Mouse (Mus musculus) brain, embryonic 18.5 days (tissue): ENCODE results near the gene Gm3336.

Experiments used
- DNase-seq: peaks from one replicate; pipeline ENCODE4 v3.0.0-alpha.2; 2012; ENCODE audit warnings: low read depth, low spot score

The Gm3336 gene

DNA sequence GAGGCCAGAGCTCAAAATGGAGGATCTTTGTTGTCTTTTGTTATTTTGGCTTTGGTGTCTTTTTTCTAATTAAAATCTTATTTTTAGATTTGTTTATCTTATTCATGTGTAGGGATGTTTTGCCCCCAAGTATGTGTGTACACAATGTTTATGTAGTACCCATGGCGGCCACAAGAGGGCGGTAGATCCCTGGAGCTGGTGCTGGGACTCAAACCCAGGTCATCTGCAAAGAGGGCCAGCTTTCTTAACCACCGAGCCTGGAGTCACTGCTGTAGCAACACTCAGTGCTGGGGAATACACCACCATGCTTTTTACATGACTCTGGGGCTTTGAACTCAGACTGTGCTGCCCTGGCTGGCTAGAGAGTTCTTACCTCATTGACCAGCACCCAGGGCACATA is 45.0 kb downstream of the Gm3336 start:
- DNase-seq: no peak

DNA sequence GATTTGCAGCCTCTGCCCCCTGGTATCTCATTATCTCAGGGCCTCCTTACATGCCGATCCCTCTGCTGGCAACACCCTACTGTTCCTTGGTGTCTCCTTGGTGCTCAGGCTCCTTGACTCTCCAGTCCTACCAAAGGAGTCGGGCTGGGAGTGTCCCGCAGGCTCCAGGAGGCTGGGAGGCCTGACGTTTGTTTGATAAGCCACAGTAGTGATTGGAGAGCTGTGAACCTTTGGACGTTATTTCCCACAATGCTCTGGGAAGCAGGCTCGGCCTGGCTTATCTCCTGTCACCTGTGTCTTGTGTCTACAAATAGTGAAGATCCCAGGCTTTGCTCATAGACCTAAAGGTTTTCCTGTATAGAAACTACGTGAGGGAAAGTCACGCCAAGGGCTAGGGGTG is 45.7 kb downstream of the Gm3336 start:
- DNase-seq: no peak

DNA sequence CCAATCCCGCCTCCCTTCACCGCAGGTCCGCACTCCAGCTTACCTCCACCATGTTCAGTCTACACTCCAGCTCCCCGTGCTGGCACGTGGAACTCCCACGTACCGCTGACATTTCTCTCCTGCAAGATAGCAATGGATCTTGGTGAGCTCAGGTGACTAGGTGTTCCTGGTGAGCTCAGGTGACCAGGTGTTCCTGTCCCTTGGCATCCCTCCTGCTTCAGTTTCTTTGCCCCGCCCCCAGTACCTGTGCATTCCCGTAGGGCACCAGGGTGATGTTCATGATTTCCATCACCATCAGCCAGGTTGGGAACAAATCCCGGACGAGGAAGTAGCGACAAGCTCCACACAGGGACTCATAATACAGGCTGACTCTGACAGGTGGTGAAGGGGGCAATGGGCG is 46.3 kb downstream of the Gm3336 start:
- DNase-seq: no peak

DNA sequence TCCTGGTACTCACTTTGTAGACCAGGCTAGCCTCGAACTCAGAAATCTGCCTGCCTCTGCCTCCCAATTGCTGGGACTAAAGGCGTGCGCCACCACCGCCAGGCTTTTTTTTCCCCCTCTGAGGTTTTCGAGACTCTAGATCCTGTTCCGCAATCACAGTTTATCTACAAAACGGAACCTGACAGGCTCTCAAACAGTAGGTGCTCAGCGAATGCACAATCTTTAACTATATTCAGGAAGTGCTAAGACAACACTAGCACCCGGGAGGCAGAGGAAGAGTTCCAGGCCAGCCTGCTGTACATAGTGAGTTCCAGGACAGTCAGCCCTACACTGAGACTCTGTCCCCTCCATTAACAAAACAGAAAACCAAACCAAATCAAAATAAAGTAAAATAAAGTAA is 47.0 kb downstream of the Gm3336 start:
- no peak for DNase-seq

DNA sequence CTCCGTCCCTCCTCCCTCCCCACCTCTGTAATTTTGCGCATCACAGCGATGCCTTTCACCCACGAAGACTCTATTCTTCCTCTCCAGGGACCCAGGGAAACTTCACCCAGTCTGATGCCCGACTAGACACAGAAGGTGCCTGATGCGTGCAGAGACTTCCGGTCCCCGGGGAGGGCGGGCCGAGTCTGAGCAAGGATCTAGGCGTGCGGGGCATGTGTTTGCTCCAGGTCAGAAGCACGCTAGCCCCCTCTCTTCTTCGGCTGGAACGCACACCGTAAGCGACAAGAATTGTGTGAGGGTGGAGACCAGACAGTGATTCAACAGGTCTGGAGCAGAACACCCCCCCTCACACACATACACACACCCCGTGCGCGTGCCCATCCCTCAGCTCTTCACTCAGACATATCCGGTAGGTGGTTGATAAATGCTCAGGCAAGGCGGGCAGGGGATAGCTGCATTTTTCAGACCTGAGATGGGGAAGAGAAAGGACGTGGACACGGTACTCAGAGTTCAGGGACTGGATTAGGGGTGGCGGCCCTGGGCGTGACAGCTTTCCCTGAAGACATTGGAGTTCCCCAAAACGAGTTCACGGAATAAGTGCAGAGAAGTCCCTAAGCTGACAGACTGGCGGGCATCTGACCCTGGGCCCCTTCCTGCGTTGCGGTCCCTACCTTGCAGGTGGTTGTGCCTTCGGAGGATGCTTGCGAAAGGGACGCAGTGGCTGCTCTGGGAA is 47.7 kb downstream of the Gm3336 start:
- no peak for DNase-seq

DNA sequence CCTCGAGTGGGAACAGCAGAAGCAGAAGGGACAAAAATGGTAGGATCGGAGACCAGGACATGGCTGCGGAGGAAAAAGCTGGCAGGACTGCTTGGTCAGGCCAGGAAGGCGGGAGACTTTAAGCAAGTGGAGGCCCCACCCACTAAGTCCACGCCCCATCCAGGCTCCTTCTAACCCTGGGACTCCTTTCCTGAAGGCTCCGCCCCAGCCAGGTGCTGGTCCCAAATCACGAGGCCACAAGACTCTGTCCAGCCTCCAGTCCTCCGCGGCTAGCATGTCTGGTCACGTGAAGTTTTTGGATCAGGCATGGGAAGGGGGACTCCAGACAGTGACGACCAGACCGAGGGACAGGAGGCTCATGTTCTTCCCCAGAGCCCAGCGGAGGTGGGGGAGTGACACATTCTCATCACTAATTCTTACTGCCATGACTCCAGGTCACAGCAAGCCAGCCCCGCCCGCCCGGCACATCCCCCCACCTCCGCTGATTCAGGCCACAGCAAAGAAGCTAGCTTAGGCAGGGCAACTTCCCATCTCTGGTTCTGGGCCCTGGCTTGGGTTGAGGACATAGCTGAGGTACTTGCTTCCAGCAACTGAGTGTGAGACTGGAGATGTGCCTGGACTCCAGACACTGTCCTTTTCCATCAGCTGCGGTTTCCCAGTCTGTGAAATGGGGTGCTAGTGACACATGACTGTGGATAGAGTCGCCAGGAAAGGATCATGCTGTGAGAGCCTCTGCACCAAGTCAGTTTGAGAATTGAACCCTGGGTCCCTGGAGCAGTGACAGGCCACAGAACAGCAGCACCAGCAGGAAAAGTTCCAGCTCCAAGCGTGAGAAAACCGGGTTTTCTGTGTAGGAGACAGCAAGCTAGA is 48.5 kb downstream of the Gm3336 start:
- DNase-seq: no peak

DNA sequence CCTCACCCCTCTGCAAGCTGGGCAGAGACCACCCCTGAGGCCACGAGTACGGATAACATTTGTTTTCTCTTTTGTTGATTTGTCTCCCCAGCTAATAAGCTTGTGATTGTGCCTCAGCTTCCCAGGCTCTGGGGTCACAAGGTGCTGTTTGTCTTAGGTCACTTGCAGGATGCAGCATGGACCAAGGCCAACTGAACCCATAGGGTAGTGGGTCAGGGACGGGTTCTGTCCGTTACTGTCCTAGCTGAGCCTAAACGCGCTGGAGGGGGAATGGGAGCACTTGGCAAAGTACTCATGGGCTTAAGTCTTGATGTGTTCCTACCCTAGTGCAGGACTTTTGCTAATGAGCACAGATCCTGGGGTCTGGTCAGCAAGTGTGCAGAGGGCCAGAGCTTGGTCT is 49.2 kb downstream of the Gm3336 start:
- no peak for DNase-seq

DNA sequence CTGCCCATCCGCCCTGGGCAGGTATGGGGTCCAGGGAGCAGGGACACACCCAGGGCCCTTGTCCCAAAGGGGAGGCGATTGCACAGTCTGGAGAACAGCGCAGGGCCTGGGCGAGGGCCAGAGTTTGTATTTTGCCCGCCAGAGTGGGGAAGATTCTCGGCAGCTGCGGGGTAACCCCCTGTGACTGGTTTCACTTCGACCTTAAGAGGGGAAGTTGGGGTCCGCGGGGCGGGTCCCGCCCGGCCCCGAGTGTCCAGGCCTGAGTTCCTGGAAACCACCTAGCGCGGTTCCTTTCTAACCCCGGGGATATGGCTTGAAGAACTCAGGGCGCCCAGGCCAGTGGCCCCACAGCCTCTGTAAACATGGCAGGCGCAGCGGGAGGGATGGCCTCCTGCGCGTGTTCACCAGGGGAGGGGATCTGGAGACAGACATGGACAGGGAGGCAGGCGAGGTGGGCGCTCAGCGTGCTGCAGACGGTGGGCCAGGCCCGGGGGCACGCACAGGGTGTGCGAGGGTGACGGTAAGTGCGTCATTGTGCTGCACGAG is 50.0 kb downstream of the Gm3336 start:
- DNase-seq: no peak

DNA sequence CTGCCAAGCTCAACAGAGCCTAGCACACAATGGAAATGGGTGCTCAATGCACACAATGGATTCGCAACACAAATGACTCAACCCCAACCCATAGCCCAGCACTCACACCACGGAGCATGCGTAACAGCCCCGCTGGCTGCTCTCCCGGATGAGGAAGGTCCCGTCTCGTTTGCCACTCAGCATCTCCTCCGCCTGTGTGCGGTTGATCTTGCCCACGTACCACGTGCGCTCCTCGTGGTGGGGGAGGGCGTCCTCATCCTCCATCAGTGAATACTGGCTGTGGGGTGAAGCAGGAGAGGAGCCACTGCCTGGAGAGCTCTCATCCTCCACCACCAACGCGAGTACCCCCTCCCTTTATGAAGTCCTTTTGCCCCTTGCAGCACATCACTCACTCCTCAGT is 50.6 kb downstream of the Gm3336 start:
- DNase-seq: no peak

DNA sequence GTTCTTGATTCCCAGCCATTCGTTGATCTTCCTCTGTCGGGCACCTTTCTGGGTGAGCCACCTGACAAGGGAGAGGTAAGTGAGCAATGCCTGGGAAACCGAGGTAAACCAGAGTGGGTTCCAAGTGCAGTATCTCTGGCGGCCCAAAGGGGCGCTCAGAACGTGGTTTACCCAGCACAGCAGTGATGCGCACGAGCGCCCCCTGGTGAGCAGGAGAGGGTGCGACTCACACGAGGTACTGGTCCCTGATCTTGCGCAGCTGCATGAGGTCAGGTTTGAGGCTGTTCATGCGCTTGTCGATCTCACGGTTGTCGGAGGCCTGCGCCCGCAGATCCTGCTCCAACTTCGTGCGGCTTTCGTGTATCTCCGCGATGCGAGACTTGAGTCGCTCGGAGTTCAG is 51.0 kb downstream of the Gm3336 start:
- peak; percentile 71 for DNase-seq

DNA sequence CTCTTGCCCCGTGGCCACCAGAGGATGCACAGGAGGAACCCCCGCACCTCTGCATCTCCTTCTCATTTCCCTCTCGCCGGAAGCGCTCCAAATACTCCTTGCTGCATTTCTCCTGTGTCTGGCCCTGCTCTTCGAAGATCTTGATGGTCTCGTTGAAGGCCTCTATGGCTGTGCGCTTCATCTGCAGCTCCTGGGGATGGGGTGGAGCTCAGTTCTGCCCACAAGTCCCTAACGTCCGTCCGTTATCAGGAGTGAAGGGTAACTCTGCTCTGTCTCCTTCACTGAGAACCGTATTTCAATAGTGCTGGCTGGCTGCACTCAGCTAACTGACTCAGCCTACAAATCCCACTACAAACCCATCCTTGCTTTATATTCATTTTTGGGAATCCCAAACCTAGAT is 51.5 kb downstream of the Gm3336 start:
- DNase-seq: no peak

DNA sequence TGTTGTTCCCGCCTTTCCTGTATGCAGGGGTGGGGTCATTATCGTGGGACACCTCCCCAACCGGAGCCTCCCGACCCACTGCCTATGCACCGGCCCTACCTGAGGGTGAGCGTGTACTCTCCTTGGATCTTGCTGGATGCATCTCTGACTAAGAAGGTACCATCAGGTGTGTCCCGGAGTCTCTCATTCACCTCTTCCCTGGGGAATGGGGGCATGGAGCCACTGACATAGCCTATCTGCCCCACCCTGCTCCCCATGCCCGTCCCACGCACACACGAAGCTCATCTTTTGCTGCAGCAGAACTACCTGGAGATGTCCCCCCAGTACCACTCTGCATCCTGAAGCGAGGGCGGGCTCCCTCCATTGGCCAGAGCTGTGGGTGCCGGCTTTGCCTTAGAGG is 52.4 kb downstream of the Gm3336 start:
- no peak for DNase-seq

DNA sequence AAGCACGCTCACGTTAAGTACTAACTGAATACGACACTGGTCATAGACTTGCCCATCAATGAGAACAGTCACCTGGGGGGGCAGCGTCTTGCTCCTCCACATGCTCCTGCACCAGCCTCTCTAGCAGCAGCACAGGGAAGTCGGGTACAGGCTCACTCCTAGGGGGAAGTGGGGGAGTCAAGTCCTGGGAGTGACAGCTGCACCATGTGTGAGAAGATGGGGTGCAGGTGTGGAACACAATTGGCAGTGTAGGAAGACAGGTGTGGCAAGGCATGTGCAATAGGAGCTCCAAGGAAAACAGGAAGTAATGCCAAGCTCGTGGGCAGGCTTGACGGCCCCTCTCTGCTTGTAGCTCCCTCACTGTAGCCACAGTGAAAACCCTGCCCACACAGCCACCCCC is 52.9 kb downstream of the Gm3336 start:
- DNase-seq: no peak

DNA sequence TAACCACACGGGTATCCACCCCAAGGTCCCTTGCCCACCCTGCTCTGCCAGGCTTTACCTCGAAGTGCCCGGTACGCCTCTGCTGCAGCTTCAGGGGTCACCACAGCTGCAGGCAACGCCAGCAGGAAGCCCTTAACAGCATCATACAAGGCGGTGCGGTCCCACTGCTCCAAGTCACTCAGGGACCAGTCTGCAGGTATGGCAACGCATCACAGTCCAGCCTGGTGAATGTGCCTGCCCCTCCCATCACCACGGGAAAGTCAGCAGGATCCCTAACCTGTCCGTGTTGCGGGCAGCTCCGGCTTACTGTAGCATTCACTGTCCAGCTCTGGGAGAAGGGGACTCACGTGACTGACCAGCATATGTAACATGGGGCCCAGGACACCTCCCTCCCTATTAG is 53.7 kb downstream of the Gm3336 start:
- DNase-seq: no peak
